Mouse (Mus musculus): ENCODE results near the gene Trim8. TPM values are rescaled to one million over a fixed set of nuclear protein-coding genes. Genes with fewer than 3 reads are reported as not detected.

Gene Trim8
- polyA plus RNA-seq, 1 experiment from 2014 or later = 9.2 TPM

GRCm38 (mm10) chr19:46497230-46497629 is 4.3 kb upstream of the Trim8 start:
- DNase-seq (no peak), ATAC-seq (ENCODE audit: low read depth) (no peak)
- Histone ChIP-seq H3K36me3 (no peaks in the 10 kb centered on the region), H3K4me3 (replicated peaks) (no peak overlapping the region), H3K4me2 (no peak overlapping the region), H3K27me3 (no peaks in the 10 kb centered on the region), H3K9ac (no peak overlapping the region), H3K4me1 (replicated peaks) (peaks cover 18% of the 10 kb centered on the region), H3K27ac (no peak overlapping the region), H3K9me3 (replicated peaks) (no peaks in the 10 kb centered on the region)
- WGBS (ENCODE audit: insufficient replicate concordance) = 67% methylated on average over 2 of the region's 2 CpGs

GRCm38 (mm10) chr19:46499539-46499835 is 2.0 kb upstream of the Trim8 start:
- peak overlapping the region; percentile 87 for H3K4me3 ChIP-seq (replicated peaks)
- no peaks in the 10 kb centered on the region for H3K36me3 ChIP-seq
- H3K9ac ChIP-seq = 0 out of 2 replicates have a peak overlapping the region, but pooled peaks have one; percentile 37
- H3K4me2 ChIP-seq = peak overlapping the region; percentile 91
- ATAC-seq (ENCODE audit: low read depth) (no peak), DNase-seq (no peak)
- H3K9me3 ChIP-seq (replicated peaks) = no peaks in the 10 kb centered on the region
- H3K4me1 ChIP-seq (replicated peaks) = peaks cover 40% of the 10 kb centered on the region
- H3K27ac ChIP-seq = peak overlapping the region; percentile 74
- WGBS (ENCODE audit: insufficient replicate concordance) = 7% methylated on average over 3 of the region's 3 CpGs
- H3K27me3 ChIP-seq = no peaks in the 10 kb centered on the region

DNA sequence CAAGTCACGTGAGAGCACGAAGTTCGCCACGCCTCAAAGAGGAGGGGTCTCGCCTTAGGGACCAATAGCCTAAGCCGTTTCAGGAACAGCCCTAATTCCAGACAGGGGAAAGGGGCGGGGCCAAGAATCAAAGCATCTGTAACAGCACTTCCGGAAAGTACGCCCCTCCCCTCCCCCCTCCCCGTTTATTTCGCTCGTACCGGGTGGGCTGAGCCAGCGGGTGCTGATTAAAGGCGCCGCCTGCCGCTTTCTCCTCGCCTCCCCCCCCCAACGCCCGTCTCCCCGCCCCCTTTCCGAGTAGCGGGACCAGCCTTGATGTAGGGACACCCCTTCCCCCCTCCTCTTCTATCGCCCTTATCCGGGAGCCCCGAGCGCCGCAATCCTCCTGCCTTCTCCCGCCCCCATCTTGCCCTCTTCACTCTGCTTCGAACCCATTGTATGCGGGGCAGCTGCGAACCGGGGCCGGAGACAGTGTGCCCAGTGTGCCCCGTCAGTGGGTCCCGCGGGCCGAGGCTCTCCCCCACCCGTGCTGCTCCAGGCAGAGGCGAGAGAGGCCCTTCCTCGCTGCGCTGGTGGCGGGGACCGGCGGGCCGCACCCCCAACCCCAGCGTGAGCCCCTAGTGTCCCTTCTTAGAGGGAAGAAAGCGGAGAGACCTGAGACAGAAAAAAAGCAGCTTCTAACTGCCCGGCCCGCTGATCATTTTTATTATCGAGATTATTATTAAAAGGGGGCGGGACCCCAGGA is 1.5 kb upstream of the Trim8 start:
- Histone ChIP-seq H3K4me1 (replicated peaks) (peaks cover 45% of the 10 kb centered on the region), H3K36me3 (no peaks in the 10 kb centered on the region; the same call in 1 of the 2 replicates), H3K27me3 (no peaks in the 10 kb centered on the region), H3K4me2 (peak overlapping the region; percentile 91), H3K9me3 (replicated peaks) (no peaks in the 10 kb centered on the region), H3K9ac (peak overlapping the region; percentile 95), H3K4me3 (replicated peaks) (peak overlapping the region; percentile 87), H3K27ac (peak overlapping the region; percentile 98)
- ATAC-seq (ENCODE audit: low read depth) (peak; percentile 56), DNase-seq (peak; percentile 95)
- under 1% methylated on average over 52 of the region's 52 CpGs for WGBS (ENCODE audit: insufficient replicate concordance)

GRCm38 (mm10) chr19:46500581-46501341 is 741 bp upstream of the Trim8 start:
- 0% methylated on average over 41 of the region's 50 CpGs for WGBS (ENCODE audit: insufficient replicate concordance)
- peaks cover 53% of the 10 kb centered on the region for H3K4me1 ChIP-seq (replicated peaks)
- no peaks in the 10 kb centered on the region for H3K27me3 ChIP-seq
- no peaks in the 10 kb centered on the region for H3K9me3 ChIP-seq (replicated peaks)
- ATAC-seq (ENCODE audit: low read depth) = no peak
- peak overlapping the region; percentile 91 for H3K4me2 ChIP-seq
- peak overlapping the region; percentile 95 for H3K9ac ChIP-seq
- H3K27ac ChIP-seq = peak overlapping the region; percentile 98
- peaks cover 7% of the 10 kb centered on the region for H3K36me3 ChIP-seq
- DNase-seq = no peak
- H3K4me3 ChIP-seq (replicated peaks) = peak overlapping the region; percentile 87

DNA sequence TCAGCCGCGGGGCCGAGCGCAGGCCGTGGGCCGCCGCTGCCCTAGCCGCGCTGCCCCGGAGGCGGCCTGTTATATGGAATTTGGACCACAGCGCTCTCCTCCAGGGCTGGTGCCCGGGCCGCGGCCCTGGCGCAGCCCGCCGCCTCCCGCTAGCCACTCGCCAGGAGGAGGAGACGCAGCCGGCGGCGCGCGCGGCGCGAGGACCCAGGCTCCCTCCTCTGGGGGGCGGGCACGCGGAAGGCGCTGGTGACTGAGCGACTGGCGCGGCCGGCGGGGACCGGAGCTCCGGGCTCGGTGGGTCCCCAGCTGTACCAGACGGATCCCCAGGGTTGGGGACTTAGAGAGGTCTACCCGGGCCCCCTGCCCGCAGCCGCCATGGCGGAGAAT is 560 bp downstream of the Trim8 start:
- peak; percentile 63 for DNase-seq

DNA sequence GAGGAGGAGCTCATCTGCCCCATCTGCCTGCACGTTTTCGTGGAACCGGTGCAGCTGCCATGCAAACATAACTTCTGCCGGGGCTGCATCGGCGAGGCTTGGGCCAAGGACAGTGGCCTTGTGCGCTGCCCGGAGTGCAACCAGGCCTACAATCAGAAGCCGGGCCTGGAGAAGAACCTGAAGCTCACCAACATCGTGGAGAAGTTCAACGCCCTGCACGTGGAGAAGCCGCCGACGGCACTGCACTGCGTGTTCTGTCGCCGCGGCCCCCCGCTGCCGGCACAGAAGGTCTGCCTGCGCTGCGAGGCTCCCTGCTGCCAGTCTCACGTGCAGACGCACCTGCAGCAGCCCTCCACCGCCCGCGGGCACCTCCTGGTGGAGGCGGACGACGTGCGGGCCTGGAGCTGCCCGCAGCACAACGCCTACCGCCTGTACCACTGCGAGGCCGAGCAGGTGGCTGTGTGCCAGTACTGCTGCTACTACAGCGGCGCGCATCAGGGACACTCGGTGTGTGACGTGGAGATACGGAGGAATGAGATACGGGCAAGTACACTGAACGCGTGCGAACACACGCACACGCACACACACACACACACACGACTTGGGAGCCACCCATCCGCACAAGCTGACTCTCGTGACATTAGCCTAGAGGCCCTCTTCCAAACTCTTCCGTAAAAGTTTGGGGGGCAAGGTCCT is 1.1 kb downstream of the Trim8 start:
- Histone ChIP-seq H3K4me3 (replicated peaks) (peak overlapping the region; percentile 87), H3K9me3 (replicated peaks) (no peaks in the 10 kb centered on the region), H3K4me2 (peak overlapping the region; percentile 91), H3K27ac (peak overlapping the region; percentile 98), H3K9ac (peak overlapping the region; percentile 95), H3K4me1 (replicated peaks) (peaks cover 71% of the 10 kb centered on the region), H3K27me3 (no peaks in the 10 kb centered on the region), H3K36me3 (peaks cover 26% of the 10 kb centered on the region)
- WGBS (ENCODE audit: insufficient replicate concordance) = under 1% methylated on average over 52 of the region's 53 CpGs
- peak; percentile 71 for DNase-seq
- ATAC-seq (ENCODE audit: low read depth) = peak; percentile 30

More for the DNA sequence above, 560 bp downstream of the Trim8 start:
- Histone ChIP-seq H3K36me3 (peaks cover 20% of the 10 kb centered on the region), H3K27ac (peak overlapping the region; percentile 98), H3K4me3 (replicated peaks) (peak overlapping the region; percentile 87), H3K9me3 (replicated peaks) (no peaks in the 10 kb centered on the region), H3K9ac (peak overlapping the region; percentile 95), H3K4me1 (replicated peaks) (peaks cover 66% of the 10 kb centered on the region), H3K27me3 (no peaks in the 10 kb centered on the region), H3K4me2 (peak overlapping the region; percentile 91)
- ATAC-seq (ENCODE audit: low read depth) = no peak
- WGBS (ENCODE audit: insufficient replicate concordance) = under 1% methylated on average over 39 of the region's 46 CpGs

DNA sequence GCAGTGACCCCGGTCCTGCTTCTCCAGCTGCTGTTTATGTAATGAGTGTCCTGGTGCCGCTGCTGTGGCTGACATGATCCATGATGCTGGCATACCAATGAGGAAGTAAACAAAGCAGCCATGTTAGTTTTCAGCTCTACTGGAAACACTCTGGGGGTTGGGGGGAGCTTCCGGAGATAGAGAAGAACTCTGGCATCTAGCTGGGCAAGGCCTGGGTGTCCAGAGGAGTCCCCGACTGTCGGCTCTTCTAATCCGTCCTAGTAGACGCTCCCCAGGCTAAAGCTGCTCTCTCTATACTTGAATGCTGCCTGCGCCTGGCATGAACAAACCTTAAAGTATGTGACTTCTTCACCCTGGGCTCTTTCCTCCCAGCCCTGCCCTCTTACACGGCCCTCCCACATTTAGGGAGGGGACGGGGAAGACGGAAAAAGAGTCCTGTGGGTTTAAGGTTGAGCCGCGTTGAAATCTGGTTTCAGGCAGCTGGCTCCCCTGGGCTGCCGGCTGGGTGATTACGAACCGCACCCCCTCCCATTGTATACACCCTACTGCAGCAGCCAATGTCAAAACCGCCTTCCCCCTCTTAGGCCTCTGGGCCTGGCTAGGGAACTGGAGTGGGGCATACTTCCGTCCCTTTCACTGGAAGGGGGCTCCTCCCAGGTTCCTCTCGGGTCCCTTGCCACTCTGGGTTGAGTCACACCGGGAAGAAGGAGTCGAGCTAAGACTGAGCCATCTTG is 2.0 kb downstream of the Trim8 start:
- H3K4me1 ChIP-seq (replicated peaks) = peaks cover 80% of the 10 kb centered on the region
- peak overlapping the region; percentile 87 for H3K4me3 ChIP-seq (replicated peaks)
- peaks cover 35% of the 10 kb centered on the region for H3K36me3 ChIP-seq
- H3K9me3 ChIP-seq (replicated peaks) = no peaks in the 10 kb centered on the region
- H3K27ac ChIP-seq = peak overlapping the region; percentile 98
- WGBS (ENCODE audit: insufficient replicate concordance) = under 1% methylated on average over 21 of the region's 21 CpGs
- ATAC-seq (ENCODE audit: low read depth) (peak; percentile 76), DNase-seq (peak; percentile 88)
- H3K4me2 ChIP-seq = peak overlapping the region; percentile 91
- H3K27me3 ChIP-seq = no peaks in the 10 kb centered on the region
- peak overlapping the region; percentile 95 for H3K9ac ChIP-seq

- Histone ChIP-seq H3K9me3 (replicated peaks) (no peaks in the 10 kb centered on the region), H3K4me1 (replicated peaks) (peaks cover 81% of the 10 kb centered on the region), H3K9ac (peak overlapping the region; percentile 95), H3K4me3 (replicated peaks) (peak overlapping the region; percentile 87), H3K27me3 (no peaks in the 10 kb centered on the region), H3K4me2 (peak overlapping the region; percentile 91), H3K27ac (peak overlapping the region; percentile 98), H3K36me3 (peaks cover 41% of the 10 kb centered on the region)
- DNase-seq (no peak), ATAC-seq (ENCODE audit: low read depth) (peak; percentile 62)
- WGBS (ENCODE audit: insufficient replicate concordance) = 7% methylated on average over 4 of the region's 4 CpGs
Observed at GRCm38 (mm10) chr19:46504085-46504552, 2.6 kb downstream of the Trim8 start.

DNA sequence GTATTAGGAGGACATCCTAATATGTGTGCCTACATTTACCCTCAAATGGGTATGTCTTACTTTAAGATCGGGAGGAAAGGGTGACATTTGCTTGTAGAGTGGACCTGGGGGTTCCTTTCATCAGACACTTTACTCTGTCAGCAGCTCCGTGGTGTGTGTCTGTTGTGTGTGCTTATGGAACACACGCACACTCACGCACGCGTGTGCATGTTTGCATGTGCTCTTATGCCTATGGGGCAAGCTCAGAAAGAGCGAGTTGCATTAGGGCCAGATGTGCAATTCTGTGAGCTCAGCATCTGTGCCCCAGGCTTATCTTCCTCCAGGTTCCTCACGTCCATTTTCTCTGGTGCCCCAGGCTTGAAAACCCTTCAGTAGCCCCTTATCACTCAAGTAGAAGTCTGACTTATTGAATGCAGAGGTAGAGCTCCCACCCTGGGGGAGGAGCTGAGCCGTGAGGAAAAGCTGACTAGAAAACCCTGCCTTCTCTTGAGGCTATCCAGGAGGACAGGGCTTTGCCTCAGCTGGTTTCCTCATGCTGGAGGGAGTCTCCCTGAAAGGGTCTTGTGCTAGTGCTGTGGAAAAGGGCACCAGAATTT is 3.4 kb downstream of the Trim8 start:
- H3K4me1 ChIP-seq (replicated peaks) = peaks cover 84% of the 10 kb centered on the region
- peak overlapping the region; percentile 87 for H3K4me3 ChIP-seq (replicated peaks)
- ATAC-seq (ENCODE audit: low read depth) (peak; percentile 10), DNase-seq (peak; percentile 51)
- no peaks in the 10 kb centered on the region for H3K9me3 ChIP-seq (replicated peaks)
- H3K4me2 ChIP-seq = peak overlapping the region; percentile 91
- H3K9ac ChIP-seq = peak overlapping the region; percentile 95
- peak overlapping the region; percentile 98 for H3K27ac ChIP-seq
- peaks cover 49% of the 10 kb centered on the region for H3K36me3 ChIP-seq
- H3K27me3 ChIP-seq = no peaks in the 10 kb centered on the region
- 40% methylated on average over 9 of the region's 9 CpGs for WGBS (ENCODE audit: insufficient replicate concordance)

DNA sequence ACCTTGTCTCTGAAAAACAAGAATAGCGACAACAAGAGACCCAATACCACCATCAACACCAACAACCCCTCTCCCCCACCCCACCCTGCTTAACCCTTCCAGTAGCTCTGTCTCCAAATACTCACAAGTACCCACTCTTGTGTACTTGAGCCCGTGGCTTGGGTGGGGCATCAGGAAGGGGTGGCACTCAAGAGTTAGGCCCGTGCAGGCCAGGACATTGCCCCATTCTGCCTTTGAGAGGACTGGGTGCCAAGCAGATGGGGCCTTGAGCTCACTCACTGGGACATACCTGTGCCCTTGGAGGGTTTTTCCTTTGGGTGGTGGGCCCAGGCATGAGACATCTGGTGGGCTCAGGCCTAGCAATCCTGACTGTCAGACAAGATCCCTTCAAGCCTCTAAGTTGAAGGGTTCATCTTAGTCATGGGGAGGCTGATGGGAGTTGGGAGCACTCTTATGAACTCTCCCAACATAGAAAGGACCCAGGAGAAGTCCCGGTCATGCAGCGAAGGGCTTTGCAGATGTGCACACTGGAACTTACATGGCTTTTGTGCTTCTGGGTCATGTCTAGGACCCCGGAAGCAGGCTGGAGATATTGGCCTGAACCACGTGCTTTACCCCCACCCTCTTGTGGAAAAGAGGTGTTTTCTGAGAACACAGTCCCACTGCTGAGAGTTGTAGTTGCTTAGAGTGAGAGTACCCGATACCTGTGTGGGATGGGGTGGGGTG is 4.3 kb downstream of the Trim8 start:
- no peaks in the 10 kb centered on the region for H3K9me3 ChIP-seq (replicated peaks)
- peaks cover 56% of the 10 kb centered on the region for H3K36me3 ChIP-seq
- WGBS (ENCODE audit: insufficient replicate concordance) = 55% methylated on average over 8 of the region's 8 CpGs
- H3K4me3 ChIP-seq (replicated peaks) = peak overlapping the region; percentile 87
- H3K4me1 ChIP-seq (replicated peaks) = peaks cover 88% of the 10 kb centered on the region
- ATAC-seq (ENCODE audit: low read depth) (no peak), DNase-seq (no peak)
- H3K27me3 ChIP-seq = no peaks in the 10 kb centered on the region
- H3K27ac ChIP-seq = peak overlapping the region; percentile 98
- peak overlapping the region; percentile 91 for H3K4me2 ChIP-seq
- peak overlapping the region; percentile 95 for H3K9ac ChIP-seq

Measured in liver, embryonic 13.5 days (tissue).